ENCODE assay signal across 12 mouse cellular contexts in the genomic region with DNA sequence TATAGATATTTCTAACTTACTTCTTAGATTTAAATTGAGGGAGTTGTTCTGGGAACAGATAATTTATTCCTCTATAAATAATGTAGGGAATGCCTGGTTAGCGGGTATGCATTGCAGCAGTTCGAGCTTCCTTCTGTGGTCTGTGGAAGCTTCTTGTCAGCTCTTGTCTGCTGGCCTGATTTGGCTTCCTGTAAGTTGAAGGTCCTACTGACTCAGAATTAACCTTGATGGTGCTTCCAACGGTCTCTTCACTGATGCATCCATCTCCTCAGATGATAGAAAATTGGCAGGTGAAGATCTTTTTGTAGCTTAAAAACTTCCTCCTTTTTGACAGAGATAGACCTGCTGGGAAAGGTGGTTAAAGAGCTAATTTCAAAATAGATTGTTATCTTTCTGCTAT.
DNase-seq lines count a peak whose midpoint lies in the region.
"Had no signal": no experiment of that assay in that cellular context is flagged by ENCODE, and none has a peak within 500 bp of the region (broad histone marks: within the 10 kb centered on the region; RNA-seq: fewer than 3 reads in every experiment).

No protein-coding gene starts in this region.

- peak; percentile 14 to 82 for DNase-seq in adrenal gland, adult (ENCODE audit: inconsistent age in 2 of 2, low spot score in 1 of 2)
- no peak for DNase-seq in adrenal gland, postnatal 4 days (ENCODE audit: low spot score in 2 of 2)
- DNase-seq in adrenal gland, adult 8-10 months: peak; percentile 51
- no peak for DNase-seq in adrenal gland, adult 18-20 months (ENCODE audit: low spot score in 2 of 2)
- DNase-seq in adrenal gland, postnatal 14 days: peak; percentile 34
- no peak for DNase-seq in lung, postnatal 36 days
- DNase-seq in lung, postnatal 14 days: no peak
- DNase-seq: cerebellum, adult 11-12 months; cerebellum, adult 2 months; cerebellum, adult 9-10 months; cerebellum, postnatal 10 days; cerebellum, postnatal 25 days had no signal

Comparison
In these comparisons a context has a peak if more than half of its experiments do, and no peak if none do; other contexts are left out.
1. DNase-seq: peak in adrenal gland, adult (2 of 2), adrenal gland, adult 8-10 months (single experiment) and adrenal gland, postnatal 14 days (single experiment); none in adrenal gland, postnatal 4 days (0 of 2), adrenal gland, adult 18-20 months (0 of 2), lung, postnatal 36 days (single experiment) and lung, postnatal 14 days (single experiment).